Mouse (Mus musculus): ENCODE results near the gene Myoz1. TPM values are rescaled to one million over a fixed set of nuclear protein-coding genes. Genes with fewer than 3 reads are reported as not detected.

The Myoz1 gene
- polyA plus RNA-seq (2012): not detected in 2 replicates

- no peak for TF ChIP-seq GATA1 (IDR thresholded peaks at IDR 0.05; ENCODE audit: low read length)
Observed at GRCm38 (mm10) chr14:20656361-20656760, at the start of gene Myoz1. Myoz1 (minus strand) TSS chr14:20656540.

- TF ChIP-seq GATA1 (IDR thresholded peaks at IDR 0.05; ENCODE audit: low read length): no peak
Observed at GRCm38 (mm10) chr14:20702741-20703381, 46.5 kb upstream of the Myoz1 start, which contains the start of gene Chchd1. Chchd1 (plus strand) TSS chr14:20703006.

GRCm38 (mm10) chr14:20702096-20702740 is 45.9 kb upstream of the Myoz1 start:
- no peak for TF ChIP-seq GATA1 (IDR thresholded peaks at IDR 0.05; ENCODE audit: low read length)

- no peak for TF ChIP-seq GATA1 (IDR thresholded peaks at IDR 0.05; ENCODE audit: low read length)
Observed at GRCm38 (mm10) chr14:20701554-20701953, 45.2 kb upstream of the Myoz1 start.

- TF ChIP-seq GATA1 (IDR thresholded peaks at IDR 0.05; ENCODE audit: low read length): no peak
Observed at GRCm38 (mm10) chr14:20700362-20700761, 44.0 kb upstream of the Myoz1 start.

- TF ChIP-seq GATA1 (IDR thresholded peaks at IDR 0.05; ENCODE audit: low read length): no peak
Observed at GRCm38 (mm10) chr14:20698515-20698914, 42.2 kb upstream of the Myoz1 start.

GRCm38 (mm10) chr14:20696986-20697385 is 40.6 kb upstream of the Myoz1 start:
- no peak for TF ChIP-seq GATA1 (IDR thresholded peaks at IDR 0.05; ENCODE audit: low read length)

GRCm38 (mm10) chr14:20695761-20696520 is 39.6 kb upstream of the Myoz1 start:
- no peak for TF ChIP-seq GATA1 (IDR thresholded peaks at IDR 0.05; ENCODE audit: low read length)

GRCm38 (mm10) chr14:20694884-20695760 is 38.8 kb upstream of the Myoz1 start, which contains the start of gene Fut11:
Fut11 (plus strand) TSS chr14:20694968.
- TF ChIP-seq GATA1 (IDR thresholded peaks at IDR 0.05; ENCODE audit: low read length): no peak

- TF ChIP-seq GATA1 (IDR thresholded peaks at IDR 0.05; ENCODE audit: low read length): no peak
Observed at GRCm38 (mm10) chr14:20694185-20694883, 38.0 kb upstream of the Myoz1 start.

GRCm38 (mm10) chr14:20693589-20694101 is 37.3 kb upstream of the Myoz1 start:
- TF ChIP-seq GATA1 (IDR thresholded peaks at IDR 0.05; ENCODE audit: low read length): no peak

GRCm38 (mm10) chr14:20691772-20692171 is 35.4 kb upstream of the Myoz1 start:
- TF ChIP-seq GATA1 (IDR thresholded peaks at IDR 0.05; ENCODE audit: low read length): no peak

GRCm38 (mm10) chr14:20689009-20689408 is 32.7 kb upstream of the Myoz1 start:
- TF ChIP-seq GATA1 (IDR thresholded peaks at IDR 0.05; ENCODE audit: low read length): no peak

- TF ChIP-seq GATA1 (IDR thresholded peaks at IDR 0.05; ENCODE audit: low read length): no peak
Observed at GRCm38 (mm10) chr14:20686576-20686975, 30.2 kb upstream of the Myoz1 start.

Measured in G1E-ER4 (cell line).